Mouse (Mus musculus): Measurements from ENCODE around the gene Sh3gl1.

- TF ChIP-seq POLR2A (IDR thresholded peaks at IDR 0.05; ENCODE audit: borderline replicate concordance, control insufficient read depth, low read depth, low read length) = no peak
- no peak for TF ChIP-seq CTCF (IDR thresholded peaks at IDR 0.05; ENCODE audit: control insufficient read depth, insufficient read depth, low read length)
Observed at GRCm38 (mm10) chr17:56036901-56037287, 459 bp upstream of the Sh3gl1 start.

Measured in bone marrow, adult 2 months (tissue).